Mouse (Mus musculus): ENCODE measurements around the gene Gata5. TPM values are rescaled to one million over a fixed set of nuclear protein-coding genes. Genes with fewer than 3 reads are reported as not detected.

Gata5 gene
- total and polyA plus RNA-seq, 3 experiments, result not detected

- Histone ChIP-seq H3K27ac (ENCODE audit: insufficient read depth, low read depth) (no peak overlapping the region), H3K27me3 (replicated peaks) (peaks cover 72% of the 10 kb centered on the region), H3K79me2 (replicated peaks; ENCODE audit: control insufficient read depth, extremely low read depth, insufficient read depth, poor library complexity, severe bottlenecking) (no peaks in the 10 kb centered on the region), H3K4me3 (replicated peaks in 1 of 3; ENCODE audit: low read depth in 2 of 3, low read length in 2 of 3, poor library complexity in 1 of 3) (no peak overlapping the region), H3K9me3 (replicated peaks; ENCODE audit: low read length) (no peaks in the 10 kb centered on the region), H3K36me3 (replicated peaks in 1 of 2; ENCODE audit: control insufficient read depth in 1 of 2, insufficient read depth in 1 of 2, low read length in 1 of 2) (no peaks in the 10 kb centered on the region), H3K9ac (ENCODE audit: insufficient read depth, low read depth) (no peak overlapping the region), H3K4me1 (ENCODE audit: control insufficient read depth in 1 of 2, insufficient read depth in 2 of 2) (peaks cover 0 to 3% of the 10 kb centered on the region in 2 experiments; a peak in 1 of 4 replicates), H3K4me2 (ENCODE audit: insufficient read depth, low read depth, poor library complexity, severe bottlenecking) (no peak overlapping the region)
- dilution Hi-C loops (cut with MboI; ENCODE audit: extremely low pct_ligation_motif_present, extremely low pct_unique_long_range_greater_than_20kb, low sequenced_read_pairs), result no loop called here
- TF ChIP-seq POLR2A (IDR thresholded peaks at IDR 0.05; ENCODE audit: low read depth, low read length), result no peak
- TF ChIP-seq CHD1 (IDR thresholded peaks at IDR 0.05; ENCODE audit: low read depth, low read length), result no peak
- in situ Hi-C loops (cut with MboI; ENCODE audit: low pct_ligation_motif_present, low pct_unique_long_range_greater_than_20kb, low sequenced_read_pairs), result no loop called here
- no peak for DNase-seq (ENCODE audit: extremely low read depth)
Observed at GRCm38 (mm10) chr2:180320216-180320615, 14.3 kb downstream of the Gata5 start.

GRCm38 (mm10) chr2:180317591-180317990 lies 16.9 kb downstream of the Gata5 start:
- no peak overlapping the region for H3K4me2 ChIP-seq (ENCODE audit: insufficient read depth, low read depth, poor library complexity, severe bottlenecking)
- peaks cover 65% of the 10 kb centered on the region for H3K27me3 ChIP-seq (replicated peaks)
- TF ChIP-seq HCFC1 (IDR thresholded peaks at IDR 0.05; ENCODE audit: low read depth, low read length) (no peak), GABPA (IDR thresholded peaks at IDR 0.05; ENCODE audit: insufficient replicate concordance, low read depth, low read length) (no peak), USF1 (IDR thresholded peaks at IDR 0.05; ENCODE audit: low read depth, low read length) (no peak), ELF1 (IDR thresholded peaks at IDR 0.05; ENCODE audit: low read depth, low read length) (no peak), CTCF (conservative IDR thresholded peaks at IDR 0.05 in 1 of 2, IDR thresholded peaks at IDR 0.05 in 1 of 2; ENCODE audit: low read depth in 2 of 2, low read length in 2 of 2) (no peak), POLR2AphosphoS2 (IDR thresholded peaks at IDR 0.05; ENCODE audit: low read depth, low read length) (no peak), RAD21 (IDR thresholded peaks at IDR 0.05; ENCODE audit: low read depth, low read length) (no peak), ZMIZ1 (IDR thresholded peaks at IDR 0.05; ENCODE audit: low read depth, low read length) (no peak), ZKSCAN1 (IDR thresholded peaks at IDR 0.05; ENCODE audit: borderline replicate concordance, low read depth, low read length) (no peak), SIN3A (IDR thresholded peaks at IDR 0.05; ENCODE audit: low read length) (no peak), MAX (IDR thresholded peaks at IDR 0.05; ENCODE audit: low read length) (no peak), MAFK (IDR thresholded peaks at IDR 0.05; ENCODE audit: insufficient replicate concordance, low read length) (no peak), EP300 (IDR thresholded peaks at IDR 0.05; ENCODE audit: low read length) (no peak), ETS1 (conservative IDR thresholded peaks at IDR 0.05; ENCODE audit: low read depth, low read length) (no peak), MAZ (IDR thresholded peaks at IDR 0.05; ENCODE audit: low read depth, low read length) (no peak), MEF2A (IDR thresholded peaks at IDR 0.05; ENCODE audit: borderline replicate concordance, low read depth, low read length) (no peak), KAT2A (IDR thresholded peaks at IDR 0.05; ENCODE audit: insufficient replicate concordance, low read length) (no peak), NRF1 (IDR thresholded peaks at IDR 0.05; ENCODE audit: low read depth, low read length) (no peak), MYC (IDR thresholded peaks at IDR 0.05; ENCODE audit: low read depth, low read length) (no peak), TCF12 (IDR thresholded peaks at IDR 0.05; ENCODE audit: low read depth, low read length) (no peak)
- no peaks in the 10 kb centered on the region for H3K79me2 ChIP-seq (replicated peaks; ENCODE audit: control insufficient read depth, extremely low read depth, insufficient read depth, poor library complexity, severe bottlenecking)
- H3K27ac ChIP-seq (ENCODE audit: insufficient read depth, low read depth), result no peak overlapping the region
- DNase-seq (ENCODE audit: extremely low read depth), result no peak
- no peaks in the 10 kb centered on the region for H3K9me3 ChIP-seq (replicated peaks; ENCODE audit: low read length)
- dilution Hi-C loops (cut with MboI; ENCODE audit: extremely low pct_ligation_motif_present, extremely low pct_unique_long_range_greater_than_20kb, low sequenced_read_pairs), result no loop called here
- in situ Hi-C loops (cut with MboI; ENCODE audit: low pct_ligation_motif_present, low pct_unique_long_range_greater_than_20kb, low sequenced_read_pairs), result no loop called here
- no peaks in the 10 kb centered on the region for H3K36me3 ChIP-seq (replicated peaks in 1 of 2; ENCODE audit: control insufficient read depth in 1 of 2, insufficient read depth in 1 of 2, low read length in 1 of 2)
- H3K4me1 ChIP-seq (ENCODE audit: control insufficient read depth in 1 of 2, insufficient read depth in 2 of 2), result no peaks in the 10 kb centered on the region
- no peak overlapping the region for H3K9ac ChIP-seq (ENCODE audit: insufficient read depth, low read depth)
- no peak overlapping the region for H3K4me3 ChIP-seq (replicated peaks in 1 of 3; ENCODE audit: low read depth in 2 of 3, low read length in 2 of 3, poor library complexity in 1 of 3)
